Mouse (Mus musculus) left cerebral cortex, adult 8-10 months (tissue): ENCODE results near the gene Ptpn5. TPM values are rescaled to one million over a fixed set of nuclear protein-coding genes. Genes with fewer than 3 reads are reported as not detected.

Experiments used
- DNase-seq, 2 experiments: peaks; one replicate each; pipeline ENCODE4 v3.0.0; 2022; ENCODE audit warnings: low spot score in 2 of 2
- microRNA-seq, 2 experiments: library from miRNA; unstranded; fragments of <30 nt; microRNA quantifications; one replicate each; pipeline ENCODE4 v1.2.0; 2022
- total RNA-seq, 4 experiments: library from RNA; stranded (reverse); gene quantifications; 2 replicates each; pipeline ENCODE4 v1.2.4; 2022

Gene Ptpn5
- total RNA-seq, 4 experiments from 2014 or later: 190 to 224 (median 202) TPM

DNA sequence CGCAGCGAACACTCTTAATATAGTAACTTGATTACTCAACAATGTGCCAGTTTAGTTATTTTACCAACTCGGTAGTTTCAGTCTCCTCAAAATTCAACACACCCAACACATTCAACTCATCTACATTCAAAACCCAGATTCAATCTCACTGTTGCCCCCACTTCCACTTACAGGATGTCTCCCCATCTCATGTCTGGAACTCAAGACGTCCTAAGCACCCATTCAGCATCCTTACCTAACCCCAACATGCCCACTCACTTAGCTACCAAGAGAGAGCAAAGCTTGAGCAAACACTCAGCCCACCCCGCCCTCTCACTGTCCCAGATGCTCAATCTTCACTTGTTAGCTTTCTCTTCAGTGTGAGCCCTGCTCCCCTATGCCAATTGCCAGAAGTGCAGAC lies 71.9 kb downstream of the Ptpn5 start:
- DNase-seq: no peak

DNA sequence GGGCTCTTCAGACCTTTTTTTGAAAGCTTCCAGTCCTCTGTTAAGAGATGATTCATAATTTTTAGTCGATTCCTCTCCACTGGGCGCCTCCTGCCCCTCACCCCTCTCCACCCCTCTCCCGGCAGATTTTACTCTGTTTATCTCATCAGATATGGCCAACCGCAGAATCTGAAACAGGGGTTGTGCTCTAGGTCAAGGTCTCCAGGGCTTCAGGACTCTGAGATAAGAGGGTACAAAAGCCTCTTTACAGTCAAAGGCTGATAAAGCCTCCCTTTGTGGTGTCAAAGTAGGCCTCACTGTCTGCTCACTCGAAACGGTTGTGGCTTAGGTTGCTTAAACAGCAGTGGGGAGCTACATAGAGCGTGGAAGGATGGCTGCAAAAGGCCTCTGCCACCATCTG lies 74.1 kb downstream of the Ptpn5 start:
- no peak for DNase-seq

DNA sequence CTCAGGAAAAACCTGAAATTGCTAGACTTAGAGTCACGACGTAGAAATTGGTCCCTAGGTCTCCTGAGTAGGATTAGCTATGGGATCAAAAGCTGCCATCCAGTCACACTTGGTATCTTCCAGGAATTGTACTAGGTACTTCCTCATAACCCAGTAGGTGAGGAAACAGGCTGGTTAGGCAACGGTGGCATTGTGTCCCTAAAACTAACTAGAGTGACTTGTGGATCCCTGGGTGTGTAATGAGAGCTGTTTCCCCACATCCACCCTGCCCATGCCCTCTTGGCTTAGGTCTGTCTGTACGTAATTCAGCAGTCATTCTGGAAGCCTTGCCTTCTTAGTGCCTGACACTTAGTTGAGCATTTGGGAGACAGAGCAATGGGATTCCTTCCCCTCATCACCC lies 77.2 kb downstream of the Ptpn5 start:
- DNase-seq: no peak

DNA sequence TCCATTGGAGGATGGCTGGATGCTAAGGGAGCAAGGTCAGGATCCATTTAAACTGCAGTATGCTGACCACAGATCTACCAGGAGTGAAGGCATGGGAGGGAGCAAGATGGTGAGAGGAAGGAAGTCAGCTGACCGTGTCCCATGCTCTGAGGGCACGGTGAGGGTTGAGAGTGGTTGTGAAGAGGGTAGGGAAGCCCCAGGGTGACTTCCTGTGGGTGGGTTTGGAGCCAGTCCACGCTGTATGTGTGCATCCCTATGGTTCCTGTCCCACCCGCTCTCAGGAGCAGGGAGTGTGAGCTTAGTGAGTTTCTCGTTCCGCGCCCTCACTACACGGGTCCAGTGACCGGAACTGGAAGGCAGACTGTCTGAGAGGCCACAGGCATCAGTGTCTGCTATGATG lies 77.7 kb downstream of the Ptpn5 start:
- no peak for DNase-seq

DNA sequence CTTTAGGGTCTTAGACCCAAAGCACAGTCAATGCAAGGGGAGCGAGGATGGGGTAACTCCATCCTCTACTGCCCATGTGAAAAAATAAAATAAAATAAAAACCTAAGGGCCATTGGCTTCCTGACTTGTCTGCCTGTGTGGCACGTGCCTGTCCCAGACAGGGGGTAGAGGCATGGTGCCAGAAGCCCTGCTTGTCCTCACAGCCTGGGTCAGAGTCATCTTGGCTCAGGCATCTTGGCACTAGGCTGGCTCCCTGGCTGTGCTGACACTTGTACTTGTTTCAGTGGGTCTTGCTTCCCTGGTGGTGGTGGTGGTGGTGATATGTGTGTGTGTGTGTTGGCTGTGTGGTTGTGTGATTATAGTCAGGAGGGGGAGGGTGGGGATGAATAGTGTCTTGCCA lies 78.8 kb downstream of the Ptpn5 start:
- DNase-seq: no peak

DNA sequence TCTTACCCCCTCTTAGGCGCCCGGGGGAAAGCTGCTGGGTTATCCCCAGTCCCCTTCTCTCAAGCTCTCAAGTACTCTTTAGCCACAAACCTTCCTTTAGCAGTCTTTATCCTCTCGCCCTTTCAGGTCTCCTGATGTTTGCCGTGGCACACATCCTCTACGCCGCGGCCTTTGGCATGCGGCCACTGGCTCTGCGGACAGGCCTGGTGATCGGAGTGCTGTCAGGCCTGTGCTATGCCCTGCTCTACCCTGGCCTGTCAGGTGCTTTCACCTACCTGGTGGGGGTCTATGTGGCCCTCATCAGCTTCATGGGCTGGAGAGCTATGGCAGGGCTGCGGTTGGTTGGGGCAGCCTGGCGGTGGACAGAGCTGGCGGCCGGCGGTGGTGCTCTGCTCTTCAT lies 80.2 kb downstream of the Ptpn5 start:
- DNase-seq: no peak

DNA sequence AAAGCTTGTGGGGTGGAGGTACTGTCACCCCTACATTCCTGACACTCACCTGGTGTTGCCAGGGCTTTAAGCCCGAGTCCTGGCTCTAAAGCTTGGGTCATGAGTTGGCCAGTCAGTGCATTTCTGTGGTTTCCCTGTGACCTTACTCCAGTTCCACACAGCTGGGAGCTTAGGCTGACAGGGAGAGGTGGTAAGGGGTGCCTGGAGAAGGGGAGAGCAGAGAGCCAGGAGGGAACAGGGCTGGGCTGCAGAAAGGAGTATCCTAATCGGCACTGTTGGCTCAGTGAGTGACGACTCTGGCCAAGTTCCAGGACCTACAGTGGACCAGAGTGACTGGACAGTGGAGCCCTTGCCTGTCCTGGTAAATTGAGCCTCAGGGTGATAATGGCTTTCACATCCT lies 81.2 kb downstream of the Ptpn5 start:
- no peak for DNase-seq

DNA sequence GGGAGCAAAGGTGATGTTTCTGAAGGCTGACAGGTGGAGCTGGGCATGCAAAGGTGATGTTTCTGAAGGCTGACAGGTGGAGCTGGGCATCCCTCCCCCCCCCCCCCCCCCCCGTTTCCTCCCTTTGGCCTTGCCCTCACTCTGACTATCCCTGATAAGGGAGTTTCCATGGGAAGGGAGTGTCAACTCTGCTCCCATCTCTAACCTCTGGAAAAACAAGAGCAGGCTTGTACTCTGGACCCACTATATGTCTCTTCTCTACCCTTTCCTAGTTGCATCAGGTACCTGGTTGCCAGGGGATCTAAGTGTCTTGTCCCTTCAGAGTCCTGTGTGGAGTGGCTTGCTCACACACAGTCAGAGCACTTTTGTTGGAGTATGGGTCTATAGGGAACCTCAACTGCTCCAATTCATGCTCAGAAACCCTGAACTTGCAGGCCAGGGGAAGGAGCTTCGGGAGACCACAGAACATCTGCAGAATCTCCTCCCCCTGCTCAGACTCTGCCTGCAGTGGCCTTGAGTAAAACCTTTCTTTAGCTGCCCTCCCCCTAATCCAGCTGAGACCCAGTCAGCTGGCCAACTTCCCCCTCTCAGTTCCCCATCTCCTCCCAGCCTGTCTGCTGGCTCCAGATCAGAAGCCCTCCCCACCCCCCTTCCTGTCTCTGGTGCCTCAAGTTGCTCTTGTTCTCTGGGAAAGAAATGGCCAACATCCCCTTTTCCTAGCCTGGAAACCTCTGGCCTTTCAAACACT lies 81.9 kb downstream of the Ptpn5 start:
- peak in 1 of 2 experiments; percentile 40 for DNase-seq

DNA sequence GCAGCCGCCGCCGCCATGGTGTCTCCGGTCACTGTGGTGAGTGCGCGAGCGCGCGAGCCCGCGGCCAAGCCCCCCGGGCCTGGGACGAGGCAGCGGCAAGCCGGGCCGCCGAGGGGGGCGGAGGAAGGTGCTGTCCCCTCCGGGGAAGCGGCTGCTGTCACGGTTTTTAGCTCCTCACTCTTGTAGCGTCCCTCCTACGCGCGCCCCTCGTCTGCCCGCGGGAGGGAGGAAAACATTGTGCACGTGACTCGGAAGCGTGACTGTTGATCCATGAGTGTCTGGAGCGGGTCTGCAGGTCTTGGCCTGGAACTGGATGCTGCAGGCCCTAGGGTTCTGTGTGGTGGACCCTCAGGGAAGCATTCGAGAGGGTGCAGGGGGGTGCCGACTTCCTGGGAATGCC lies 82.7 kb downstream of the Ptpn5 start:
- DNase-seq: peak; percentile 48 to 80

DNA sequence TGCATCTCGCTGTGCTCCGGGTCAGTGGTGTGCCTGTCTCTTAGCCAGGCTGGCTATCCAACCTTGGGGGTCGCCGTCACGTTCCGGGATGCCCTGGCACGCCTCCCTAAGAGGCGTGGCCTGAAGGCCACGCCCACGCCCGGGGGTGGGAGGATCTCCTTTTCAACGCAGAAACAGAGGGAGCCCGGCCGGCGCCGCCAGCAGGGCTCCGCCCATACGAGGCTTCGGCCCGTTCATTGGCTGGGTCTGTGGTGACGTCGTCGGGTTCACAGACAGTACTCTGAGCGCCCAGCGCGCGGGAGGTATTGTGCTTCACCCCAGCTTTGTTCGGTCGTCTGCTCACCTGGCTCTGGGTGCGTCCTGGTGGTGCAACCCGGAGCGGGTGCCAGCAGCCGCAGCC lies 83.1 kb downstream of the Ptpn5 start, which contains the start of gene Tmem86a:
Gene Tmem86a (plus strand): TSS at position 236 of the 400 bp plus-strand sequence.
- peak; percentile 84 to 96 for DNase-seq

DNA sequence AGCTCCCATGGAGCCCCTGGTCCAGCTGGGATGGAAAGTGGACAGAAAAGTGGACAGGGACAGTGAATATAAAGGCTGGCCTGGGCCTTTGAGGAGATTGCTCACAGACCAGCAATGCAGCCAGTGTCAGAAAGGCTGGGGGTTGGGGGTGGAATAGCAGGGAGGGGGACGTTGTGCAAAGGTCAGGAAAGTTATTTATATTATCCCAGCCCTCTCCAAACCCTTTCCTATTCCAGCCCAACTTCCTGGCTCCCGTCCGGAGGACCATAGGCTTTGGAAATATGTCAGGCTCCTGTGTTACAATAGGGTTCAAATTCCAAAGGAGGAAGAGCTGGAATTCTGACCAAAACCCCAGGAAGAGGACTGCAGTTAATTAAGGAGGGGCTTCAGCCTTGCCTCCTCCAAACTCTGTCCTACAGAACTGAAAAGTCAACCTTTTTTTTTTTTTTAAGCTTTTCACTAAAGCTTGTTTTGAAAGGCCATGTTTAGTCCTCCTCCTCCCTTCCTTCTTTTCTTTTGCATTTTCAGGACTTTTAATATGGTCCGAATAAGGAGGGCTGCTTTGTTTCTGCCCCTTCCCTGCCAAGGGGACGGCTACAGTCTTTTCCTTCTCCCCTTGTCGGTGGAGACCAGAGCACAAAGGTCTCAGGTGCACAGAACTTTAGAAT lies 90.5 kb downstream of the Ptpn5 start:
- DNase-seq: no peak

DNA sequence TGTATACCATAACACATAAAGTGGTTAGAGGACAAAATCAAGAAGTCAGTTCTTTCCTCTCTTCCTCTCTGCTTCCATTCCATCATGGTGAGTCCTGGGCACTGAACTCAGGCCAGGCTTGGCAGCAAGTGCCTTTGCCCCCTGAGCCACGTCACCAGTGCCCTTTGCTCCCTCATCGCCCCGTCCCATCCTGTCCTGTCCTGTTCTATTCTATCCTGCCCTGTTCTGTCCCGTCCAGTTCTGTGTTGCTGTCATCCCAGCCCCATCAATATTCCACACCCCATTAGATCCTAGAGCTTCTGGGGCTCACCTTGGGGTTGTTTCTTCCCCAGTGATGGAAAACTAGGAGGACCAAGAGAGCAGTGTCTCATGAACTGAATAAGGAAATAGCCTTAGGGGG lies 91.4 kb downstream of the Ptpn5 start:
- no peak for DNase-seq

DNA sequence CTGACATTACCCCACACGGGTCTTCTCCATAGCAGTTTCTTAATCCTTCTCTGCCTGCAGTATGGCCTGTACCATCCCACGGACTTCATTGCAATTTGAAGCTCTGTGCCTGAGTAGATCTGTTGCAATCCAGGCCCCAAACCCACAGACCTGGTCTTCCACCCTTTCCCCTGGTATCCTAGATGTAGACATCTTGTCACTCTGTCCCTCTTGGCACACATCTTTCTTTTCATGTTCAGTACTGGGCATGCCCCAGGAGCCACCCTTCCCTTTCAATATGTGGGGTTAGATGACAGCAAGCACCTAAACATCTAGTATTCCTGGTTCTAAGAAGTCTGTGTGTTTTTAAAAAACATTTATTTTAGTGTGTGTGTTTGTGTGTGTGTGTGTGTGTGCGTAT lies 91.8 kb downstream of the Ptpn5 start:
- DNase-seq: no peak

DNA sequence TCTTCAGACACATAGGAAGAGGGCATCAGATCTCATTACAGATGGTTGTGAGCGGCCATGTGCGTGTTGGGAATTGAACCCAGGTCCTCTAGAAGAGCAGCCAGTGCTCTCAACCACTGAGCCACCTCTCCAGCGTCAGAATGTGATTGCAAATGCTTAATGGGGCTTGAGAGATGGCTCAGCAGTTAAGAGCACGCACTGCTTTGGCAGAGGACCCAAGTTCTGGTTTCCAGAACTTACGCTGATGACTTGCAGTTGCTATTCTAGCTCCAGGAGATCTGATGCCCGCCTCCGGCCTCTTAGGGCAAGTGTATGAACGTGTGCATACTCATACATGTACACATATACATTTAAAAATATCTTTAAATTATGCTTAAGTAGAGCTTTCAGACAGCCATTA lies 98.1 kb downstream of the Ptpn5 start:
- no peak for DNase-seq

DNA sequence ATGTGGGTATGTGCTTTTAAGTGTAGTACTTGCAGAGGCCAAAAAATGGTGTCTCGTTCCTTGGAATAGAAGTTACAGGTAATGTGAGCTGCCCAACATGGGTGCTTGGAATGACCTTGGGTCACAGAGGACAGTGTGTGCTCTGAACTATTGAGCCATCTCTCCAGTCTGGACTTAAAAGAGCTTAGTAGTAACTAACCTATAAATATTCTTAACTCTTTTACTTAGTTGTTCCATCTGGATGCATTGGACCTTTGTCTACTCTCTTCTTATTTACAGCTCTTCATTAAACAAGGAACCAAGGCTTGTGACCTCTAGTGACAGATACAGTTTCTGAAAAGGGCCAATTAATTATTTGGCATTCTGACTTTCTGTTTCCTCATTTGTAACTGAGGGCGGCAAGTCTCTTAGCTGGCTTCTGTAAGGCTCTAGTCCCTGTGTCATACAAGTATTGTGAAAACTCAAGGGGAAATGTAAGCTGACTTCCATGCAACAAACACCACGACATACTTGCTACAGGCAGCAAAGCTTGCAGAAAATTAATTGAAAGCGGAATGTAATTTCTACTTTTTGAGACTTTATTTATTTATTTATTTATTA lies 98.6 kb downstream of the Ptpn5 start:
- DNase-seq: no peak

DNA sequence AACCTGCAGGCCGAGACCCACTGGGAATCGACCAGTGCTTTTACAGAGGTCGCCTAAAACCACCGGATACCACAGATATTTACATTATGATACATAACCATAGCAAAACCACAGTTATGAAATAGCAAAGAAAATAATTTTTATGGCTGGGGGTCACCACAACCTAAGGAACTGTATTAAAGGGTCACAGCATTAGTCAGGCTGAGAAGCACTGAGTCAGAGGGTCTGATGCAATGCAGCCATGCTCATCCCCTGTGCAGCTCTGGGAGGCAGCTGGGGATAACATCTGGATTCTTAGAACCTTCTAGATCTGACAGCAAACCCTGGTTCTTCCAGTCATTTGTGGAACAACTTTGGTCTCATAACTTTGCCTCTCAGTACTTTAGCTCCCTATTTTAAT lies 102.1 kb downstream of the Ptpn5 start:
- DNase-seq: no peak

DNA sequence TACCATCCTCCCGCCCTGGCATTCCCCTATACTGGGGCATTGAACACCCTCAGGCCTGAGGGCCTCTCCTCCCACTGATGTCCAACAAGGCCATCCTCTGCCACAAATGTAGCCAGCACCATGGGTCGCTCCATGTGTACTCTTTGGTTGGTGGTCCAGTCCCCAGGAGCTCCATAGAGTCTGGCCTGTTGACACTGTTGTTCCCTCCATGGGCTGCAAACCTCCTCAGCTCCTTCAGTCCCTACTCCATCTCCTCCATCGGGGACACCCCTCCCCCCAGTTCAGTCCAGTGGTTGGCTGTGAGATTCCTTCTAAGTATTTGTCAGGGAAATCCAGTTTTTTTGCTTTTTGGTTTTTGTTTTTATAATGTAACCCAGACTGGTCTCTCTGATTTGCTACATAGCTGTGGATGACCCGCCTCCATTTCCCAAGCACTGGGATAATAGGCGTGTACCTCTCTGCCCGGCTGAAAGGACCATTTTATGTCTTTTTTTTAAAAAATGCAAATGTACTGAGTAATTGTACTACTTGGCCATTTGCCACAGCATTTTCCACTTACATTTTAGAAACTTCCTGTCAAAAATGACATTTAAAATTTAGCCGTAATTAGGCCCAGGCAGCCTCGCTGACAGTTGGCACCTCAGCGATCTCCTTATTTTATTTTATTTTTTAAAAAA lies 102.8 kb downstream of the Ptpn5 start:
- DNase-seq: no peak

Small RNAs within 50 kb of the gene (microRNA-seq; reads per million reads assigned to microRNA genes)
- gene Mir7056: 2.7 to 8.6 reads per million in 2 experiments

Other genes starting within 250 kb of the Ptpn5 start
- 10 to 100 TPM; 68.8 to 80.3 (median 76.1) TPM for gene Tsg101, start 213.7 kb downstream of the Ptpn5 start, total RNA-seq
- 10 to 100 TPM; 11.0 to 20.4 (median 19.1) TPM for gene Uevld, start 175.2 kb downstream of the Ptpn5 start, total RNA-seq
- gene Gm9999, start 150.1 kb downstream of the Ptpn5 start, total RNA-seq: not detected
- 10 to 100 TPM; 14.0 to 16.1 (median 15.1) TPM for gene Spty2d1, start 125.3 kb downstream of the Ptpn5 start, total RNA-seq
- 10 to 100 TPM; 18.5 to 19.6 (median 19.0) TPM for gene Tmem86a, start 83.1 kb downstream of the Ptpn5 start, total RNA-seq
- gene Mrgpra6, start 71.2 kb upstream of the Ptpn5 start, total RNA-seq: not detected
- not detected for gene Mrgpra9, start 119.2 kb upstream of the Ptpn5 start, total RNA-seq
- gene Mrgpra1, start 220.6 kb upstream of the Ptpn5 start, total RNA-seq: not detected